Mouse (Mus musculus) heart, embryonic 15.5 days (tissue): ENCODE data around the gene D630023F18Rik. TPM values are rescaled to one million over a fixed set of nuclear protein-coding genes. Genes with fewer than 3 reads are reported as not detected.

Experiments used
- ATAC-seq: fragments of 200-750 bp; cut with Nextera tagmentation; replicated peaks from 2 replicates; pipeline ENCODE4 v1.8.0; 2017; ENCODE audit warnings: low read depth, moderate TSS enrichment; ENCODE audit not compliant: insufficient number of reproducible peaks, insufficient read depth, low FRiP score
- H3K27ac ChIP-seq: fragments of 300-500 bp; sonication (generic); 2 replicates; pipeline ENCODE4 v1.5.1; 2015; ENCODE audit warnings: mild to moderate bottlenecking, inconsistent platforms
- H3K27me3 ChIP-seq: fragments of 300-500 bp; sonication (generic); 2 replicates; pipeline ENCODE4 v1.6.1; 2015; ENCODE audit warnings: inconsistent platforms
- H3K36me3 ChIP-seq: fragments of 300-500 bp; sonication (generic); 2 replicates; pipeline ENCODE4 v1.6.1; 2015; ENCODE audit warnings: mild to moderate bottlenecking, inconsistent platforms
- H3K4me1 ChIP-seq: fragments of 300-500 bp; sonication (generic); replicated peaks from 2 replicates; pipeline ENCODE4 v1.6.1; 2015; ENCODE audit warnings: inconsistent platforms
- H3K4me2 ChIP-seq: fragments of 300-500 bp; sonication (generic); 2 replicates; pipeline ENCODE4 v1.6.1; 2015; ENCODE audit warnings: inconsistent platforms, mild to moderate bottlenecking, moderate library complexity
- H3K4me3 ChIP-seq: fragments of 300-500 bp; sonication (generic); 2 replicates; pipeline ENCODE4 v1.5.1; 2015; ENCODE audit warnings: mild to moderate bottlenecking, inconsistent platforms
- H3K9ac ChIP-seq: fragments of 300-500 bp; sonication (generic); 2 replicates; pipeline ENCODE4 v1.6.1; 2015; ENCODE audit warnings: mild to moderate bottlenecking, inconsistent platforms
- H3K9me3 ChIP-seq: fragments of 300-500 bp; sonication (generic); replicated peaks from 2 replicates; pipeline ENCODE4 v1.6.1; 2016; ENCODE audit warnings: inconsistent platforms
- WGBS: fragments of 180-500 bp; shearing (Covaris S2); methylation state at CpG from one replicate; pipeline ENCODE4 v1.1.7; 2015; ENCODE audit warnings: mixed read lengths; 5-methylcytosine and 5-hydroxymethylcytosine counted together
- polyA plus RNA-seq: library from polyadenylated mRNA; unstranded; fragments of >200 nt; fragmentation: Nextera tagmentation; extraction: Ambion mirVana; gene quantifications from 2 replicates; pipeline ENCODE4 v1.2.1, GENCODE M21; 2015

D630023F18Rik gene
- polyA plus RNA-seq = 0.14 and 0.38 TPM in 2 replicates

GRCm38 (mm10) chr1:65122574-65123372 is at the start of gene D630023F18Rik:
Gene D630023F18Rik (minus strand): TSS chr1:65123214.
- H3K4me2 ChIP-seq = peak within 1 kb of the TSS; percentile 55
- no peaks in the 10 kb centered on the region for H3K9me3 ChIP-seq
- no peaks in the 10 kb centered on the region for H3K36me3 ChIP-seq
- ATAC-seq = no peak
- H3K4me1 ChIP-seq = no peaks in the 10 kb centered on the region
- 22% methylated on average over 9 of the region's 9 CpGs for WGBS
- peak within 1 kb of the TSS; percentile 33 for H3K4me3 ChIP-seq
- H3K9ac ChIP-seq = no peak within 1 kb of the TSS
- no peak within 1 kb of the TSS for H3K27ac ChIP-seq
- H3K27me3 ChIP-seq = no peaks in the 10 kb centered on the region

- H3K27me3 ChIP-seq = no peaks in the 10 kb centered on the region
- no peak for ATAC-seq
- H3K4me1 ChIP-seq = peaks cover 4% of the 10 kb centered on the region
- no peaks in the 10 kb centered on the region for H3K9me3 ChIP-seq
- H3K4me3 ChIP-seq = no peak overlapping the region
- H3K27ac ChIP-seq = no peak overlapping the region
- WGBS = 89% methylated on average over 4 of the region's 4 CpGs
- peaks cover 52% of the 10 kb centered on the region for H3K36me3 ChIP-seq
- no peak overlapping the region for H3K4me2 ChIP-seq
- no peak overlapping the region for H3K9ac ChIP-seq
Measured at GRCm38 (mm10) chr1:65171579-65171978, 48.6 kb upstream of the D630023F18Rik start.

- H3K4me3 ChIP-seq = no peak overlapping the region
- no peaks in the 10 kb centered on the region for H3K4me1 ChIP-seq
- ATAC-seq = no peak
- no peak overlapping the region for H3K4me2 ChIP-seq
- H3K27me3 ChIP-seq = no peaks in the 10 kb centered on the region
- WGBS = 81% methylated on average over 5 of the region's 5 CpGs
- H3K9ac ChIP-seq = no peak overlapping the region
- H3K27ac ChIP-seq = no peak overlapping the region
- H3K9me3 ChIP-seq = no peaks in the 10 kb centered on the region
- H3K36me3 ChIP-seq = peaks cover 62% of the 10 kb centered on the region
Measured at GRCm38 (mm10) chr1:65169947-65170346, 46.9 kb upstream of the D630023F18Rik start.

- no peak overlapping the region for H3K4me2 ChIP-seq
- H3K9ac ChIP-seq = no peak overlapping the region
- no peaks in the 10 kb centered on the region for H3K9me3 ChIP-seq
- H3K36me3 ChIP-seq = peaks cover 66% of the 10 kb centered on the region
- no peak for ATAC-seq
- 92% methylated on average over 7 of the region's 7 CpGs for WGBS
- H3K4me3 ChIP-seq = no peak overlapping the region
- H3K27me3 ChIP-seq = no peaks in the 10 kb centered on the region
- no peak overlapping the region for H3K27ac ChIP-seq
- H3K4me1 ChIP-seq = no peaks in the 10 kb centered on the region
Measured at GRCm38 (mm10) chr1:65169536-65169935, 46.5 kb upstream of the D630023F18Rik start.

- H3K27ac ChIP-seq = no peak overlapping the region
- no peak for ATAC-seq
- H3K36me3 ChIP-seq = peaks cover 73% of the 10 kb centered on the region
Measured at GRCm38 (mm10) chr1:65167496-65167895, 44.5 kb upstream of the D630023F18Rik start.

GRCm38 (mm10) chr1:65162210-65162609 is 39.2 kb upstream of the D630023F18Rik start:
- no peaks in the 10 kb centered on the region for H3K27me3 ChIP-seq
- ATAC-seq = no peak

More at GRCm38 (mm10) chr1:65167496-65167895, 44.5 kb upstream of the D630023F18Rik start:
- no peaks in the 10 kb centered on the region for H3K27me3 ChIP-seq
- WGBS = 91% methylated on average over 1 of the region's 1 CpGs
- no peaks in the 10 kb centered on the region for H3K9me3 ChIP-seq
- no peaks in the 10 kb centered on the region for H3K4me1 ChIP-seq
- no peak overlapping the region for H3K9ac ChIP-seq
- no peak overlapping the region for H3K4me2 ChIP-seq
- H3K4me3 ChIP-seq = no peak overlapping the region

GRCm38 (mm10) chr1:65156111-65156510 is 33.1 kb upstream of the D630023F18Rik start:
- H3K9ac ChIP-seq = no peak overlapping the region
- 79% methylated on average over 5 of the region's 5 CpGs for WGBS

More at GRCm38 (mm10) chr1:65162210-65162609, 39.2 kb upstream of the D630023F18Rik start:
- Histone ChIP-seq H3K4me1 (no peaks in the 10 kb centered on the region), H3K9me3 (no peaks in the 10 kb centered on the region), H3K4me2 (no peak overlapping the region), H3K36me3 (peaks cover 78% of the 10 kb centered on the region), H3K27ac (no peak overlapping the region), H3K4me3 (no peak overlapping the region), H3K9ac (no peak overlapping the region)
- 100% methylated on average over 1 of the region's 1 CpGs for WGBS

GRCm38 (mm10) chr1:65154814-65155213 is 31.8 kb upstream of the D630023F18Rik start:
- H3K4me1 ChIP-seq = no peaks in the 10 kb centered on the region
- no peak overlapping the region for H3K4me2 ChIP-seq
- no peak overlapping the region for H3K4me3 ChIP-seq
- H3K9me3 ChIP-seq = no peaks in the 10 kb centered on the region
- ATAC-seq = no peak
- H3K9ac ChIP-seq = no peak overlapping the region
- H3K36me3 ChIP-seq = peaks cover 18% of the 10 kb centered on the region
- no peak overlapping the region for H3K27ac ChIP-seq
- H3K27me3 ChIP-seq = no peaks in the 10 kb centered on the region

More at GRCm38 (mm10) chr1:65156111-65156510, 33.1 kb upstream of the D630023F18Rik start:
- no peaks in the 10 kb centered on the region for H3K27me3 ChIP-seq
- ATAC-seq = no peak
- peaks cover 30% of the 10 kb centered on the region for H3K36me3 ChIP-seq
- no peaks in the 10 kb centered on the region for H3K4me1 ChIP-seq
- no peak overlapping the region for H3K27ac ChIP-seq
- H3K4me3 ChIP-seq = no peak overlapping the region
- H3K4me2 ChIP-seq = no peak overlapping the region
- H3K9me3 ChIP-seq = no peaks in the 10 kb centered on the region

- Histone ChIP-seq H3K4me1 (no peaks in the 10 kb centered on the region), H3K4me3 (no peak overlapping the region), H3K9me3 (no peaks in the 10 kb centered on the region), H3K36me3 (no peaks in the 10 kb centered on the region), H3K27me3 (no peaks in the 10 kb centered on the region), H3K9ac (no peak overlapping the region), H3K4me2 (no peak overlapping the region), H3K27ac (no peak overlapping the region)
- WGBS = 72% methylated on average over 3 of the region's 3 CpGs
- ATAC-seq = no peak
Measured at GRCm38 (mm10) chr1:65147971-65148370, 25.0 kb upstream of the D630023F18Rik start.

GRCm38 (mm10) chr1:65147326-65147725 is 24.3 kb upstream of the D630023F18Rik start:
- Histone ChIP-seq H3K9me3 (no peaks in the 10 kb centered on the region), H3K36me3 (no peaks in the 10 kb centered on the region), H3K4me3 (no peak overlapping the region), H3K9ac (no peak overlapping the region), H3K4me2 (no peak overlapping the region), H3K27ac (no peak overlapping the region), H3K4me1 (no peaks in the 10 kb centered on the region), H3K27me3 (no peaks in the 10 kb centered on the region)
- ATAC-seq = no peak
- 80% methylated on average over 5 of the region's 5 CpGs for WGBS

- no peak overlapping the region for H3K9ac ChIP-seq
- ATAC-seq = no peak
- no peaks in the 10 kb centered on the region for H3K36me3 ChIP-seq
- H3K4me2 ChIP-seq = no peak overlapping the region
- no peak overlapping the region for H3K27ac ChIP-seq
- no peaks in the 10 kb centered on the region for H3K27me3 ChIP-seq
- WGBS = 33% methylated on average over 2 of the region's 2 CpGs
- no peaks in the 10 kb centered on the region for H3K4me1 ChIP-seq
- H3K9me3 ChIP-seq = no peaks in the 10 kb centered on the region
- H3K4me3 ChIP-seq = no peak overlapping the region
Measured at GRCm38 (mm10) chr1:65146601-65147000, 23.6 kb upstream of the D630023F18Rik start.

GRCm38 (mm10) chr1:65144783-65145182 is 21.8 kb upstream of the D630023F18Rik start:
- Histone ChIP-seq H3K4me1 (no peaks in the 10 kb centered on the region), H3K9ac (no peak overlapping the region), H3K4me3 (no peak overlapping the region), H3K4me2 (no peak overlapping the region), H3K9me3 (no peaks in the 10 kb centered on the region), H3K36me3 (no peaks in the 10 kb centered on the region), H3K27ac (no peak overlapping the region), H3K27me3 (no peaks in the 10 kb centered on the region)
- 88% methylated on average over 2 of the region's 2 CpGs for WGBS
- no peak for ATAC-seq
